Mouse (Mus musculus) liver, embryonic 13.5 days (tissue): Measurements from ENCODE around the gene Dcakd. TPM values are rescaled to one million over a fixed set of nuclear protein-coding genes. Genes with fewer than 3 reads are reported as not detected.
A peak's percentile ranks its signal among the peaks of the same experiment; 100 is the strongest.

ENCODE experiments used
- ATAC-seq: fragments of 200-750 bp; cut with Nextera tagmentation; 2 replicates; pipeline ENCODE4 v1.8.0; 2017; ENCODE audit warnings: low read depth, mild to moderate bottlenecking, moderate number of reproducible peaks, moderate library complexity
- DNase-seq: peaks from one replicate; pipeline ENCODE4 v3.0.0; 2022
- H3K27ac ChIP-seq: fragments of 300-500 bp; sonication (generic); 2 replicates; pipeline ENCODE4 v1.5.1; 2015; ENCODE audit warnings: moderate library complexity, mild to moderate bottlenecking, inconsistent platforms
- H3K27me3 ChIP-seq: fragments of 300-500 bp; sonication (generic); 2 replicates; pipeline ENCODE4 v1.6.1; 2015; ENCODE audit warnings: mild to moderate bottlenecking, inconsistent platforms
- H3K36me3 ChIP-seq: fragments of 300-500 bp; sonication (generic); 2 replicates; pipeline ENCODE4 v1.6.1; 2015; ENCODE audit warnings: mild to moderate bottlenecking, inconsistent platforms
- H3K4me1 ChIP-seq: fragments of 300-500 bp; sonication (generic); replicated peaks from 2 replicates; pipeline ENCODE4 v1.6.1; 2015; ENCODE audit warnings: inconsistent platforms
- H3K4me2 ChIP-seq: fragments of 300-500 bp; sonication (generic); 2 replicates; pipeline ENCODE4 v1.6.1; 2015; ENCODE audit warnings: inconsistent platforms, mild to moderate bottlenecking, moderate library complexity
- H3K4me3 ChIP-seq: fragments of 300-500 bp; sonication (generic); replicated peaks from 2 replicates; pipeline ENCODE4 v1.5.1; 2015; ENCODE audit warnings: mild to moderate bottlenecking, inconsistent platforms
- H3K9ac ChIP-seq: fragments of 300-500 bp; sonication (generic); 2 replicates; pipeline ENCODE4 v1.6.1; 2015; ENCODE audit warnings: mild to moderate bottlenecking, inconsistent platforms
- H3K9me3 ChIP-seq: fragments of 300-500 bp; sonication (generic); replicated peaks from 2 replicates; pipeline ENCODE4 v1.6.1; 2016; ENCODE audit warnings: inconsistent platforms
- WGBS: fragments of 180-500 bp; shearing (Covaris S2); methylation state at CpG from one replicate; pipeline ENCODE4 v1.1.7; 2015; ENCODE audit not compliant: insufficient replicate concordance; 5-methylcytosine and 5-hydroxymethylcytosine counted together
- polyA plus RNA-seq: library from polyadenylated mRNA; unstranded; fragments of >200 nt; fragmentation: Nextera tagmentation; extraction: Ambion mirVana; gene quantifications from 2 replicates; pipeline ENCODE4 v1.2.1, GENCODE M21; 2015

Dcakd gene
- polyA plus RNA-seq, 1 experiment from 2014 or later: 29.9 TPM

DNA sequence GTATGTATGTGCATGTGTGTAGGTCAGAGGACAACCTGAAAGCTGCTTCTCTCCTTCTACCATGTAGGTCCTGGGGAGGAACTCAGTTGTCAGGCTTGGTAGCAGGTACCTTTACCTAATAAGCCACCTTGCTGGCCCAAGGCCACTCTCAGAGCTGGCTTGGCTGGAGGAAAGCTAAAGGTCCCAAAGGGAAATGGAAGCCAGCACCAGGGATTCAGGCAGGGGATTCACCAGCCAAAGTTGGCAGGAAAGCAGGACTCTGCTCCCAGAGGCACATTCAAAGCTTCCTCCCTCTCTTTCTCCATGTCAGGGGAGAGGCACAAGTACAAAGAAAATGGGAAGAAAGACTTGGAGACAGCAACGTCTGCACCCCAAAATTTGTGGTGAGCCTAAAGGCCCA, 23.3 kb downstream of the Dcakd start:
- peaks cover 46% of the 10 kb centered on the region for H3K4me1 ChIP-seq
- H3K36me3 ChIP-seq: peaks cover under 1% of the 10 kb centered on the region; the same call in 1 of the 2 replicates
- H3K9ac ChIP-seq: no peak overlapping the region
- H3K9me3 ChIP-seq: no peaks in the 10 kb centered on the region
- H3K4me3 ChIP-seq: no peak overlapping the region
- H3K27ac ChIP-seq: 0 out of 2 replicates have a peak overlapping the region, but pooled peaks have one; percentile 2
- H3K4me2 ChIP-seq: no peak overlapping the region
- ATAC-seq: no peak
- no peak for DNase-seq
- no peaks in the 10 kb centered on the region for H3K27me3 ChIP-seq
- 35% methylated on average over 1 of the region's 1 CpGs for WGBS

DNA sequence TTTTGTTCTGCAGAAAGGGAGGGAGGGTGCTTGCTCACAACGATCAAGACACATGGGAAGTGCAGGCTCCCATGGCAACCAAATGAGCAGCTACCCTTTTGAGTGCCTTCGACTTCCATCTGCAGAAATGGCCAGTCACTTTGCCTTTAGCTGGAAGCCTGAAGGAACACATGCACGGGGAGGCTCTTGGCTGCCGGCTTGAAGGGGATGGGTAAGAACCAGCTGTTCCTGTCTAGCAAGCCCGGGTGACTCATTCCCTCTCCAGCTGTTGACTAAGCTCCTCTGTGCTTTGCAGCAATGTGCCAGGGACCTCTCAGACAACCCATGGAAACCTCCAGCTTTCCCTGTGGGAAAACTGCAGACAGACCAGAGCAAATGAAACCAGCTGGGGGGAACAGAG, 24.9 kb downstream of the Dcakd start:
- no peak overlapping the region for H3K4me3 ChIP-seq
- peaks cover 15% of the 10 kb centered on the region; the same call in 1 of the 2 replicates for H3K36me3 ChIP-seq
- ATAC-seq (no peak), DNase-seq (no peak)
- H3K27ac ChIP-seq: no peak overlapping the region
- no peak overlapping the region for H3K4me2 ChIP-seq
- no peaks in the 10 kb centered on the region for H3K27me3 ChIP-seq
- no peaks in the 10 kb centered on the region for H3K9me3 ChIP-seq
- H3K9ac ChIP-seq: no peak overlapping the region
- 57% methylated on average over 5 of the region's 5 CpGs for WGBS
- peaks cover 55% of the 10 kb centered on the region for H3K4me1 ChIP-seq

DNA sequence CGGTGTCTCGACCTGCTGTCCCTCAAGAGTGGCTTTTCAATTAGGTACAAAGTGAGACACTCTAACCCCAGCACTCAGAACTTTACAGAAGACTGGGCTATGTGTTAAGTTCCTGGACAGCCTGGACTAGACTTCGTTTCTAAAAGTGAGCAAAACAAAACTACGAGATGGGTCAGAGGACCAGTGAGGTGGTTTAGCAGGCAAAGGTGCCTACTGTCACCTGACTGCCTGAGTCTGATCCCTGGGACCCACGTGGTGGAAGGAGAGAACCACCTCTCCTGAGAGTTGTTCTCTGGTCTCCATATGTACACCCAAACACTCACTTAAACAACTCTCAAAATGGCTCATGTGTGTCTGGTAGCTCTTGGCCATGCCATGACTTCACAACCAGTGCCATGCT, 27.1 kb downstream of the Dcakd start:
- Histone ChIP-seq H3K4me2 (no peak overlapping the region), H3K9ac (no peak overlapping the region), H3K27me3 (no peaks in the 10 kb centered on the region), H3K9me3 (no peaks in the 10 kb centered on the region), H3K4me1 (peaks cover 46% of the 10 kb centered on the region), H3K27ac (no peak overlapping the region), H3K36me3 (peaks cover 34% of the 10 kb centered on the region), H3K4me3 (no peak overlapping the region)
- DNase-seq (no peak), ATAC-seq (no peak)
- WGBS: 69% methylated on average over 5 of the region's 5 CpGs

DNA sequence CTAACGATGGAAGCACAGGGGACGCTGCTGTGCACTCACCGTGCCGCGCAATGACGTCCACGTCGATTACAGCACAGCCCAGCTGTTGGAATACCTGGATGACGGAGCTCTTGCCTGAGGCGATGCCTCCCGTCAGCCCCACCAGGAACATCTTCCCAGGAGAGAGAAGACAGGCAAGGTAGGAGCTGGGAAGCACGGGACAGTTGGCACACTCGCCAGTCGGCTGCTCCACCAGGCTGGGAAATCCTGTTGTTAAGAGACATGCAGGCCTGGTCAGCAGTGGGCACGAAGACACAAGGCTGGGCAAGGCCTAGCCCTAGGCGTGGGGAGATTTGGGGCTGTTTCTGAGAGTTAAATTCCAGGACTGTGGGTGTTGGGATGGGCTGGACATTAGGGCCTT, 28.0 kb downstream of the Dcakd start:
- no peak for DNase-seq
- H3K9me3 ChIP-seq: no peaks in the 10 kb centered on the region
- no peak overlapping the region for H3K4me2 ChIP-seq
- ATAC-seq: no peak
- 85% methylated on average over 16 of the region's 16 CpGs for WGBS
- H3K27ac ChIP-seq: no peak overlapping the region
- no peaks in the 10 kb centered on the region for H3K27me3 ChIP-seq
- H3K36me3 ChIP-seq: peaks cover 44% of the 10 kb centered on the region
- H3K4me1 ChIP-seq: peaks cover 37% of the 10 kb centered on the region
- H3K4me3 ChIP-seq: no peak overlapping the region
- no peak overlapping the region for H3K9ac ChIP-seq

DNA sequence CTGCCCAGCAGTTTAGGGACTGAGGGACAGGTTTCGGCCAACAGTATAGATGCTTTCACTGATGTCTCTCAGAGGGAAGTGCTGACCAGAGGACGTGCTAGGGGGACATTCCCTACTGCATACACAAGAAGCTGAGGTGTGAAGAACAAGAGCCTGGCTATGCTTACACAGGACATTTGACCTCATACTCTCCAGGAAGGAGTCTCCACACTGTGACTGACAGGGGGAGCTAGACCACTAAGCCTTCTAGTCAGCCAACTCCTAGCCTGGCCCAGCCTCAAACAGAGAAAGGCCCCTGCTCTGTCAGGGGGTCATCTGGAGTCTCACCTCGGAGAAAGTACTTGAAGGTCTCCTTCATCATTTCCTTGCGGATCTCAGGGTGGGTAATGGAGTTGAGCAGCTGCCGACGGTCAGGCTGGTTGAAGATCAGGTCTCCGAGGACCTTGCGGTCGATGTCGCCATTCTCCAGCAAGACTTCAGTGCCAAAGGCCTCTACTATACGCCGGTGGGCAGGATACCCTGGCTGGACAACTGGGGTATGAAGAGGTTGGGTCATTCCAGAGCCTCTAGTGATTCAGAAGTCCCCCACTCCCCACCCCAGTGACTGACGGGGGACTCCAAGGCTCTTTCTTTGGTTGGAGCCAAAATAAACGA, 28.7 kb downstream of the Dcakd start:
- Histone ChIP-seq H3K9ac (no peak overlapping the region), H3K27ac (peak overlapping the region; percentile 80), H3K27me3 (no peaks in the 10 kb centered on the region), H3K4me2 (no peak overlapping the region), H3K36me3 (peaks cover 50% of the 10 kb centered on the region), H3K4me3 (no peak overlapping the region), H3K4me1 (peaks cover 34% of the 10 kb centered on the region), H3K9me3 (no peaks in the 10 kb centered on the region)
- no peak for DNase-seq
- no peak for ATAC-seq
- 74% methylated on average over 14 of the region's 14 CpGs for WGBS

DNA sequence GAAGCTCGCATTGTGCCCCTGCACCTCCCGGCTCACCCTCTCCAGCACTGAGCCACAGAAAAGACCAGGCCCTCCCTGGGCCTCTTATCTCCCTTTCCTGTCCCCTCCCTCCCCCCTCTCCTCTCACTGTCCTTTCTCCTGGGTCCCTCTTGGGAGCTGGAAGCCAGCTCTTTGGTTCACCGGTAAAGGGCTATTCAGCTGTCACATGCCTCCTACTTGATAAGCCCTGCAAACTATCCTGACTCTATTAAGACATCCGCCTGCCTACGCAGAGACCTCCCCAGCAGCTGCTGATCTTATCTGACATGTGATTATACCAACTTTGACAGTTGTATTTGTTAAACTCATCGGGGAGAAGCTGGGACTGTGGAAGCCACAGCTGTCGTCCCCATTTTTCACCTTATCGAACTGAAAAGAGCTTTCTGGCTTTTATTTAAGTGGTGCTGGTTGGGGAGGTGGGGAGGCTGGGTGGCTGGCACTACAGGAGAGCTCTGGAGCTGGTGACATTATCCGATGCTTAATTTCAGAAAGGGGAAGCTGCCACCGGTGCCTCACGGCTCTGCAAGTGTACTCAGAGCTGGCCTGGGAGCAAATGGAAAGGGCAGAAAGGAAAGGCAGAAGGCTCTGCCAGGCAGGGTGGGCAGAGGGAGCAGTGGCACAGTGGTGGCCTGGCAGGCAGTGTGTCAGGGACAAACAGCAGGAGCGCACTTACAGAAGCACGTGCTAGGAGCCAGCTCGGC, 29.4 kb downstream of the Dcakd start:
- Histone ChIP-seq H3K9me3 (no peaks in the 10 kb centered on the region), H3K4me2 (peak overlapping the region; percentile 46), H3K27ac (peak overlapping the region; percentile 80), H3K9ac (peak overlapping the region; percentile 63), H3K36me3 (peaks cover 55% of the 10 kb centered on the region), H3K4me1 (peaks cover 34% of the 10 kb centered on the region), H3K4me3 (no peak overlapping the region), H3K27me3 (no peaks in the 10 kb centered on the region)
- ATAC-seq (peak; percentile 83), DNase-seq (peak; percentile 34)
- 14% methylated on average over 14 of the region's 14 CpGs for WGBS

DNA sequence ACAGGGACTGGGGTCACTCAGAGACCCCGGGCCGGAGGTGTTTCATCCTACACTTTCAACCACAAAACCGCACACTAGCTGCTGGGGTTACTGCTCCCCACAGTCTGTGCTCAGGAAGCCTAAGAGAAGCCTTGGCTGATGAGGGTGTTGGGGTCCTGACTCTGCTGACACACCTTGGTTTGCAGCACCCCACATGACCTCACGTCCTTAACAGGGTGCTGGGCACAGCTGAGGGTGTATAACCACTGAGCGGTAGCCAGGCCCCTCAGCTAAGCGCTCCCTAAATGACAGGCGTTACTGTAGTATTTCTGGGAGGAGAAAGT, 29.9 kb downstream of the Dcakd start:
- no peak for DNase-seq
- no peak for ATAC-seq
- Histone ChIP-seq H3K9ac (peak overlapping the region; percentile 63), H3K4me3 (no peak overlapping the region; the same call in 1 of the 2 replicates), H3K27ac (peak overlapping the region; percentile 80), H3K4me2 (peak overlapping the region; percentile 46), H3K4me1 (peaks cover 30% of the 10 kb centered on the region), H3K27me3 (no peaks in the 10 kb centered on the region; the same call in 1 of the 2 replicates), H3K36me3 (peaks cover 55% of the 10 kb centered on the region), H3K9me3 (no peaks in the 10 kb centered on the region)
- 26% methylated on average over 7 of the region's 7 CpGs for WGBS

DNA sequence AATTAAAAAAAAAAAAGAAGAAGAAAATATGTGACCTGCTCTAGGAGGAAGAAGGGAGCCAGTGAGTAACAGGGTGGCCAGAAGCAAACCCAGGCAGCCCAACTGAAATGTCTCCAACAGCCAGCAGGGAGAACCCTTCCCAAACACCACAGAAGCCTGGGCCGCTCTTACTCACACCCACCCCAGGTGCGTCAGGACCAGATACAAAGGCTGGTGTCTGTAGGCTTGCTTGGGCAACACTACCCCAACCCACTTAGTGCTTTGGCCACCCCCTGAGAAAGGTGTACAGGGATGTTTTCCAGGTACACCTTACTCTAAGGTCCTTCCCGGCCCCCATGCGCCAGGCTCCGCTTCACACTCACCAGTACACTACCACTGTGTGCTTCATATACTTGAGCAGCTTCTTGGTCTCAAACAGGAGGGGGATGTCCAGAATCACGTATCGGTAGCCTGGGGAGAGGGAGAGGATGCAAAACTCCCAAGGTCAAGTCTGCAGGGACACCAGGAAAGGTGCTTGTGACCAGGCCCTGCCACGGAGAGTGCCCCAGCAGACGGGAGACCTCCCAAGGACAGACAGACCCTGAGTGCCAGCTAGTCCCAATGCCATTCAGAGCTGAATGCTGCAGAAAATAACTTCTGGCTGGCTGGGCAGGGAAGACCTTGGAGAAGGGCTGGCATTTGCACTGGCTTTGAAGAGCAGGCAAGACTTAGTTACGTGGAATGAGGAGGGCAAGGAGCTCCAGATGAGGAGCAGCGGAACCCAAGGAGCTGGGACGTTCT, 31.0 kb downstream of the Dcakd start:
- Histone ChIP-seq H3K4me3 (no peak overlapping the region), H3K4me1 (peaks cover 29% of the 10 kb centered on the region), H3K36me3 (peaks cover 55% of the 10 kb centered on the region), H3K9ac (peak overlapping the region; percentile 63; the same call in 1 of the 2 replicates), H3K4me2 (no peak overlapping the region), H3K27ac (no peak overlapping the region), H3K9me3 (no peaks in the 10 kb centered on the region), H3K27me3 (peaks cover 6% of the 10 kb centered on the region)
- no peak for ATAC-seq
- DNase-seq: no peak
- 86% methylated on average over 12 of the region's 12 CpGs for WGBS

DNA sequence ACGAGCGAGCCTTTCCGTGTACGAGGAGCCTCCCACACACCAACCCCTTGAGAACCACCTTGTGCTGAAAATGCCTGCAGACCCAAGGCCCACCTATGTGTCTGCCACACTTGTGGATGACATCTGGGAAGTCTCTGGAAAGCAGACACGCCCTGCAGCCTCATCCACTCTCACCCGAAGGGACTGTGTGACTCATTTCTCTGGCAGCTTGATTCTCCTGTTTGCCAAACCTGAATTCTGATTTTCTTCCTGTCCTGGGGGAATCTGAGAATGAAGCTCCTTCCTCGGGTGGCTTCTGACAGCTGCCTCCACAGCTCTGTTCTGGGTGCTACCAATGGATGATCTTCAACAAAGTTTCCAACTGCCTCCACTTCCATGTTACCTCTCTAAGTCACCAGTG, 31.7 kb downstream of the Dcakd start:
- 80% methylated on average over 7 of the region's 7 CpGs for WGBS

DNA sequence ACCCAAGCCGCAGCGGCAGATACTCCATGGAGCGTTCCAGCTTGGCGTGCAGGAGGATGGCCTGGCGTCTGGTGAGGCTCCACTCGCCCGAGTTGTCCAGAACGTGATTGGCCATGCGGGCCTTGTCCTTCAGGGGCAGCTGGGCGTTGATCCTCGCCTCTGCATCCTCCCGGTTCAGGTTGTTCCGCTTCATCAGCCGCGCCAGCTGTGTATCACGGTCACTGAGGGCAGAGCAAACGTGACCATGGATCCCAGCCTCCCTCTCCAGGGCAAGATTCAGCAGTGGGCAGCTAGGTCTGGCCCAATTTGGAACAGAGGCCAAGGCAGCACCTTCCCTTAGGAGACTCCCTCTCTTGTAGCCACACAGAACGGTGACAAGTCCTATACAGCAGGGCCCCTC, 33.2 kb downstream of the Dcakd start:
- DNase-seq (no peak), ATAC-seq (no peak)
- Histone ChIP-seq H3K36me3 (peaks cover 55% of the 10 kb centered on the region), H3K27ac (no peak overlapping the region), H3K4me3 (no peak overlapping the region), H3K27me3 (peaks cover 29% of the 10 kb centered on the region), H3K4me1 (peaks cover 33% of the 10 kb centered on the region), H3K9me3 (no peaks in the 10 kb centered on the region), H3K9ac (no peak overlapping the region), H3K4me2 (no peak overlapping the region)
- 85% methylated on average over 18 of the region's 18 CpGs for WGBS

More for the DNA sequence above, 31.7 kb downstream of the Dcakd start:
- Histone ChIP-seq H3K36me3 (peaks cover 55% of the 10 kb centered on the region), H3K9ac (no peak overlapping the region), H3K4me3 (no peak overlapping the region), H3K4me2 (no peak overlapping the region), H3K9me3 (no peaks in the 10 kb centered on the region), H3K27ac (no peak overlapping the region), H3K27me3 (peaks cover 14% of the 10 kb centered on the region), H3K4me1 (peaks cover 33% of the 10 kb centered on the region)
- DNase-seq: no peak
- no peak for ATAC-seq

DNA sequence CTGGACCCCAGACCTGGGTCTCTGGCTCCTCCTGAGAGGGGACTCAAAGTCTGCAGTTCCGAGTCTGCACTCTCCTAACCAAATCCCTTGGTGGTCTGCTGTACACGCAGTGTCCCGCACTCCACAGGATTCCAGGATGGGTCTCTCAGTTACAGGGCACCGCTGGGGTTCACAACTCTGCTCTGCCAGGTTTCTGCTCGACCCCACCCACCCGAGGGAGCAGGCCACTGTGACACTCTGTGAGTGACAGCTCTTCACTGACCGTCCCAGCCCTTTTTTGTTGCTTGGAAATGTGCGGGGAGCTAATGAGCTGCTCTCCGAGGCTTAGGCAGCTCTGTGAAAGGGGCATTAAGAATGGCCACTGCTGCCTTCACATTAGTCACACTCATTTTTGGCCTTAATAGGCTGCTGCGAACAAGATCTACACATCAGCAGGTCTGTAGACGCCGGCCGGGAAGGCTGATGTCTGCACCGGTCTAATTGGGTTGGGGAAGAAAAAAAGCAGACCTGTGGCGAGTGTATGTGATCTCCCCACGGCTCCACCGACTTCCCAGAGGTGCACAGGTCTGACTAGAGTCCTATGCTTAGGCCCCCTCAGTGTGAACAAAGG, 34.6 kb downstream of the Dcakd start:
- ATAC-seq (no peak), DNase-seq (no peak)
- H3K9ac ChIP-seq: no peak overlapping the region
- H3K4me1 ChIP-seq: peaks cover 24% of the 10 kb centered on the region
- H3K4me2 ChIP-seq: no peak overlapping the region
- WGBS: 65% methylated on average over 17 of the region's 17 CpGs
- H3K4me3 ChIP-seq: no peak overlapping the region
- no peaks in the 10 kb centered on the region for H3K9me3 ChIP-seq
- H3K27me3 ChIP-seq: peaks cover 43% of the 10 kb centered on the region
- no peak overlapping the region for H3K27ac ChIP-seq
- H3K36me3 ChIP-seq: peaks cover 44% of the 10 kb centered on the region
